Mouse (Mus musculus): ENCODE data around the gene Fam186a.

The Fam186a gene

DNA sequence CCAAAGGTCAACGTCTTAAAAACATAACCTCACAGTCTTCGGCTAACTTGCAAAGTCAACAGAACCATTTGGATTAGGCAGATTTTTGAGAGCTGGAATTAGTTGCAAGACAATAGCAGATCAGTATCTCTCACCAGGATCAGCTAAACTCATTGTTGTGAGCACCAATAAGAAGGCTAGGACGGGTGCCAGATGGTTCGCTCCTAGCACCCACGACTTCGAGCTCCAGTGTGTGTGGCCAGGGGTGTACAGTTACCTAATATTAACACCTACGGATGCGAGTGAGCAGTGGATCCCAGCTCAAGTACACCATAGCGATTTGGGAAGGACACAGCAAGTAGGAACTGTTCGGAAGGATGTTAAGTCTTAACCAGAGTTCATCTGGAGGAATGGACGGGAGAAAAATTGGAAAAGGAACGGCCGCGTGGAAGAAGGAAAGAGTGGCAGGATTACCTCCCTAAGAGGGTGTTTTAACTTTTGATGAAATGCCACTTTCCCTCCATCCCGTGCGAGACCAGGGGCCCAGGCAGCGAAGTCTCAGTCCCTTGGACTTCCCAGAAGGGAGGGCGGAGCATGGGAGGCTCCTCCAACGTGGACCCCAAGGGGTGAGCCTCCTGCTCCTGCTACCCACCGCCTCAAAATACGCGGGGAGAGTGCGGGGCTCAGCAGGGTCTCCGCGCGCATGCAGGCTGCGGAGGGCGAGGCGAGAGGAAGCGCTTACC, 92.1 kb downstream of the Fam186a start:
- DNase-seq (ENCODE audit: low read depth in 1 of 2, low spot score in 2 of 2): no peak

DNA sequence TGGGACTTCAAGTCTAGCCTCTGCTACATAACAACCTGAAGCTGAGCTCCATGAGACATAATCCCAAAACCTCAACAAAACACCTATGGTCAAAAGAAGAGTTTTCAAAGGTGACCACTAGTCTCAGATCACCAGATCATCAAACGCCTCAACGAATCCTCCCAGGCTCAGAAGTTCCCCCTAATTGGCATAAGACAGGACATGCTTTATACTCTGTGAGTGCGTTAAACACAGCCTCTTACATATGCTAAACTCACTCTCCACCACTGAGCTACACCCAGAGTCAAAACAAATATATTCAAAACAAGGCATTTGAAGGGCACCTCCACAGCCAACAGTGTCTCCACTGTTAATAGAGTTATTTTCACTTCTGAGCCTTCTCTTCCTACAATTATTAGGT, 94.3 kb downstream of the Fam186a start:
- DNase-seq (ENCODE audit: low read depth in 1 of 2, low spot score in 2 of 2): no peak

Data from monocyte, adult 2 months (primary cell).